Mouse (Mus musculus) embryonic facial prominence, embryonic 13.5 days (tissue): ENCODE measurements at regions not wholly inside any gene's neighbourhood (a gene's known extent, or its start where the extent isn't known, plus 50 kb on each side); places are given as distances from the start of the nearest gene placed in this dataset.
A peak's percentile ranks its signal among the peaks of the same experiment; 100 is the strongest.

Source experiments
- ATAC-seq: fragments of 200-750 bp; cut with Nextera tagmentation; 2 replicates; pipeline ENCODE4 v1.8.0; 2017; ENCODE audit warnings: low read depth; ENCODE audit not compliant: insufficient number of reproducible peaks, insufficient read depth, low FRiP score, low TSS enrichment
- H3K27ac ChIP-seq: fragments of 300-500 bp; sonication (generic); 2 replicates; pipeline ENCODE4 v1.5.1; 2015; ENCODE audit warnings: moderate library complexity, mild to moderate bottlenecking, inconsistent platforms
- H3K27me3 ChIP-seq: fragments of 300-500 bp; sonication (generic); 2 replicates; pipeline ENCODE4 v1.6.1; 2015; ENCODE audit warnings: mild to moderate bottlenecking, inconsistent platforms
- H3K36me3 ChIP-seq: fragments of 300-500 bp; sonication (generic); 2 replicates; pipeline ENCODE4 v1.6.1; 2015; ENCODE audit warnings: mild to moderate bottlenecking, inconsistent platforms
- H3K4me1 ChIP-seq: fragments of 300-500 bp; sonication (generic); 2 replicates; pipeline ENCODE4 v1.6.1; 2015; ENCODE audit warnings: inconsistent platforms
- H3K4me2 ChIP-seq: fragments of 300-500 bp; sonication (generic); 2 replicates; pipeline ENCODE4 v1.6.1; 2015; ENCODE audit warnings: moderate library complexity, mild to moderate bottlenecking, inconsistent platforms
- H3K4me3 ChIP-seq: fragments of 300-500 bp; sonication (generic); 2 replicates; pipeline ENCODE4 v1.5.1; 2015; ENCODE audit warnings: mild to moderate bottlenecking, inconsistent platforms
- H3K9ac ChIP-seq: fragments of 300-500 bp; sonication (generic); 2 replicates; pipeline ENCODE4 v1.6.1; 2015; ENCODE audit warnings: mild to moderate bottlenecking, inconsistent platforms
- H3K9me3 ChIP-seq: fragments of 300-500 bp; sonication (generic); 2 replicates; pipeline ENCODE4 v1.6.1; 2016; ENCODE audit warnings: inconsistent platforms
- WGBS: fragments of 180-500 bp; shearing (Covaris S2); methylation state at CpG from one replicate; pipeline ENCODE4 v1.1.7; 2015; ENCODE audit warnings: mixed read lengths; 5-methylcytosine and 5-hydroxymethylcytosine counted together

GRCm38 (mm10) chr2:81407372-81407771, 645.6 kb upstream of the Zfp804a start:
- Histone ChIP-seq H3K4me1 (0 out of 2 replicates have a peak, but pooled peaks cover 9% of the 10 kb centered on the region), H3K9me3 (no peaks in the 10 kb centered on the region), H3K36me3 (no peaks in the 10 kb centered on the region), H3K27ac (no peak overlapping the region), H3K9ac (no peak overlapping the region), H3K4me2 (no peak overlapping the region), H3K4me3 (no peak overlapping the region), H3K27me3 (no peaks in the 10 kb centered on the region)
- ATAC-seq, result 0 out of 2 replicates have a peak, but pooled peaks have one; percentile 43

GRCm38 (mm10) chr2:81411751-81412150, 641.3 kb upstream of the Zfp804a start:
- Histone ChIP-seq H3K4me1 (0 out of 2 replicates have a peak, but pooled peaks cover 9% of the 10 kb centered on the region), H3K4me3 (no peak overlapping the region), H3K27ac (no peak overlapping the region), H3K9me3 (no peaks in the 10 kb centered on the region), H3K9ac (no peak overlapping the region), H3K4me2 (no peak overlapping the region), H3K36me3 (no peaks in the 10 kb centered on the region), H3K27me3 (no peaks in the 10 kb centered on the region)
- 11% methylated on average over 3 of the region's 3 CpGs for WGBS
- ATAC-seq, result no peak

- Histone ChIP-seq H3K4me3 (no peak overlapping the region), H3K4me1 (no peaks in the 10 kb centered on the region), H3K9ac (no peak overlapping the region), H3K27me3 (no peaks in the 10 kb centered on the region), H3K36me3 (no peaks in the 10 kb centered on the region), H3K9me3 (no peaks in the 10 kb centered on the region), H3K4me2 (no peak overlapping the region), H3K27ac (no peak overlapping the region)
- 92% methylated on average over 4 of the region's 4 CpGs for WGBS
- no peak for ATAC-seq
Measured at GRCm38 (mm10) chr2:81431411-81431810, 621.6 kb upstream of the Zfp804a start.

DNA sequence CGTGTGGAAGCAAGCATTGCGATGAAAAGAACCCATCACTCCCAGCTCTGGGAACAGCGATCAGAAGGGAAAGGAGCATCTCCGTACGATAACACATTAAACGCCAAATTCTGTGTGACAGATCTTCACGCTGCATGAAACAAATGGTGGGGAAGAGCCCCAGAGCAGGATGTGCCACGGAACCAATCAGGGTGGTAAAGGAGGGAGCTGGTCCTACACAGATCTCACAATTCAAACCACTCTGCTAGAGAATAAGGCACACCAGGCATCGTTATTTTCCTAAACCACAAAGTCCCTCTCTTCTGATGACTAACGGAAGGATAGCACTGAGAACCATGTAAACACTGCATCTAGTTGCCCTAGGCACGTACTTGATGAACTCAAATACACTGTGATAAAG, 613.9 kb upstream of the Zfp804a start:
- H3K9me3 ChIP-seq, result no peaks in the 10 kb centered on the region
- no peaks in the 10 kb centered on the region for H3K27me3 ChIP-seq
- H3K36me3 ChIP-seq, result no peaks in the 10 kb centered on the region
- 77% methylated on average over 11 of the region's 11 CpGs for WGBS
- H3K4me1 ChIP-seq, result no peaks in the 10 kb centered on the region
- no peak for ATAC-seq
- H3K4me2 ChIP-seq, result no peak overlapping the region
- no peak overlapping the region for H3K9ac ChIP-seq
- no peak overlapping the region for H3K27ac ChIP-seq
- H3K4me3 ChIP-seq, result no peak overlapping the region

DNA sequence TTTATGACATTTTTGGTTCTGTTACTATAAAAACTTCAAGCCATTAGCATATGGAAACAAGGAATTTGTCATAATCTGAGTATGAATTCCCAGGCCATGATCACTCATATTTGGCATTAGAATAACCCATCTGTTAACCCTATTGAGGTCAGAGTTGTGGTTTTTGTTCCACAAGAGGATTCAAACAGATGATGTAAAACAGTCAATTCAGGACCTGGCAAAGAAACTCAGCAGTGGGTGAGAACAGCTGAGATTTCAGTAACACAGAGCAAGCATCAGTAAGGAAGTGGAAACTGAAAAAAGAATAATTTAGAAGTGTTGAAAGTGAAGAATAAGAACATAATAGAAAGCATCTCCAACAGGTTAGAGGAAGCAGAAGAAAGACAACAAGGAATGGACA, 612.1 kb upstream of the Zfp804a start:
- H3K4me3 ChIP-seq, result no peak overlapping the region
- H3K9me3 ChIP-seq, result no peaks in the 10 kb centered on the region
- no peak overlapping the region for H3K4me2 ChIP-seq
- no peaks in the 10 kb centered on the region for H3K36me3 ChIP-seq
- no peak overlapping the region for H3K9ac ChIP-seq
- H3K27me3 ChIP-seq, result no peaks in the 10 kb centered on the region
- ATAC-seq, result no peak
- H3K27ac ChIP-seq, result no peak overlapping the region
- H3K4me1 ChIP-seq, result no peaks in the 10 kb centered on the region

GRCm38 (mm10) chr2:81450514-81450913, 602.5 kb upstream of the Zfp804a start:
- Histone ChIP-seq H3K36me3 (no peaks in the 10 kb centered on the region), H3K27me3 (no peaks in the 10 kb centered on the region), H3K4me1 (no peaks in the 10 kb centered on the region), H3K27ac (no peak overlapping the region), H3K9ac (no peak overlapping the region), H3K4me3 (no peak overlapping the region), H3K4me2 (no peak overlapping the region), H3K9me3 (no peaks in the 10 kb centered on the region)
- 71% methylated on average over 1 of the region's 1 CpGs for WGBS
- ATAC-seq, result no peak

DNA sequence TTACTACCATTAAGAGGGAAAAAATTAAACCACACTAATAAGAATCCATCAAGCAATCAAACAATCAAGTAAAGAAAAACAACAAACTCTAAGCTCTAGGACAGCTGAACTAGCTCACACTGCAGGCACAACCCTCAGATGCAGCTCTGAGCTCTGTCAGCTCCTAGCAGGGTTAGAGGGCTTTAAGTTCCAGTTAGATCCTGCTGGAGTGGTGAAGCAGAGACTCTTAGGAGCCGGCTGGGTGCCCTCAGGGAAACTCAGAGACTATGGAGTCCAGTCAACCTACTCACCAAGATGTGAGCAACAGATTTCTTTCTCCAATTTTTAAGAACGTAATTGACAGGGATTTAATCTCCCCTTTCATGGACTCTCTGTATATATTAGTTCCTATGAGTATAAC, 564.2 kb upstream of the Zfp804a start:
- H3K4me3 ChIP-seq, result no peak overlapping the region
- 34% methylated on average over 2 of the region's 2 CpGs for WGBS
- no peak overlapping the region for H3K9ac ChIP-seq
- H3K27me3 ChIP-seq, result no peaks in the 10 kb centered on the region
- H3K4me2 ChIP-seq, result no peak overlapping the region
- no peaks in the 10 kb centered on the region for H3K9me3 ChIP-seq
- H3K27ac ChIP-seq, result no peak overlapping the region
- H3K36me3 ChIP-seq, result no peaks in the 10 kb centered on the region
- H3K4me1 ChIP-seq, result no peaks in the 10 kb centered on the region
- no peak for ATAC-seq

- 92% methylated on average over 1 of the region's 1 CpGs for WGBS
Measured at GRCm38 (mm10) chr2:81506985-81507384, 546.0 kb upstream of the Zfp804a start.

DNA sequence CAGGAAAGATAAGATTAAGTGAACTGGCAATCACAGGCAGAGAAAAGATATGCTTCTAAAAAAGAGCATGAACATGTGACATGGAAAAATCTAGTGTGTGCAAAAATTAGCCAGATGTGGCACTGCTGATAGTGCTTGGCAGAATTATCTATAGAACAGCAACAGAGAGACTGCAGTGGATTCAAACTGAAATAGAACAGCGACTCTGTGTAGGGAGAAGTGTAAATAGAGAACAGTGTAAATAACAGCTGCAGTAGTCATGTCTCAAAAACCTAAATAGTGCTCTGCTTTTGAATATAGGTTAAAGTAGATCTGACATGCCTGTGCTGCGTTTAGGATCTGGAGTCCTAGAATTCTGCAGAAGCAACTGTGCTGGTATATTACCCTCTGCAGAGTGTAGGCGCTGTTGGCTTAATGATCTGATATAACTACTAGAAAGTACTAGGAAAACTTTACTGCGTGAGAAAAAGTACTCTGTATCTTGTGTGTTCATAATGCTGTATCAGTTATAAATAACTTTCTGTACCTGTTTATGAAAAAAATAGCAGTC, 539.9 kb upstream of the Zfp804a start:
- 89% methylated on average over 4 of the region's 4 CpGs for WGBS
- Histone ChIP-seq H3K27ac (no peak overlapping the region), H3K9me3 (no peaks in the 10 kb centered on the region), H3K9ac (no peak overlapping the region), H3K4me1 (no peaks in the 10 kb centered on the region), H3K4me3 (no peak overlapping the region), H3K4me2 (no peak overlapping the region), H3K36me3 (no peaks in the 10 kb centered on the region), H3K27me3 (no peaks in the 10 kb centered on the region)
- ATAC-seq, result no peak

More at GRCm38 (mm10) chr2:81506985-81507384, 546.0 kb upstream of the Zfp804a start:
- no peak overlapping the region for H3K4me3 ChIP-seq
- no peak overlapping the region for H3K9ac ChIP-seq
- no peak overlapping the region for H3K27ac ChIP-seq
- no peaks in the 10 kb centered on the region for H3K27me3 ChIP-seq
- H3K36me3 ChIP-seq, result no peaks in the 10 kb centered on the region
- H3K4me1 ChIP-seq, result no peaks in the 10 kb centered on the region
- no peak overlapping the region for H3K4me2 ChIP-seq
- H3K9me3 ChIP-seq, result no peaks in the 10 kb centered on the region
- ATAC-seq, result no peak

- Histone ChIP-seq H3K9me3 (no peaks in the 10 kb centered on the region), H3K4me1 (no peaks in the 10 kb centered on the region), H3K27ac (no peak overlapping the region), H3K9ac (no peak overlapping the region), H3K36me3 (no peaks in the 10 kb centered on the region), H3K27me3 (no peaks in the 10 kb centered on the region), H3K4me2 (no peak overlapping the region), H3K4me3 (no peak overlapping the region)
- 77% methylated on average over 2 of the region's 2 CpGs for WGBS
- ATAC-seq, result no peak
Measured at GRCm38 (mm10) chr2:81538111-81538510, 514.9 kb upstream of the Zfp804a start.

- H3K4me1 ChIP-seq, result no peaks in the 10 kb centered on the region
- ATAC-seq, result no peak
- H3K9me3 ChIP-seq, result no peaks in the 10 kb centered on the region
- no peaks in the 10 kb centered on the region for H3K27me3 ChIP-seq
- H3K9ac ChIP-seq, result no peak overlapping the region
- WGBS, result 82% methylated on average over 2 of the region's 2 CpGs
- H3K4me3 ChIP-seq, result no peak overlapping the region
- no peaks in the 10 kb centered on the region for H3K36me3 ChIP-seq
- H3K4me2 ChIP-seq, result no peak overlapping the region
- H3K27ac ChIP-seq, result no peak overlapping the region
Measured at GRCm38 (mm10) chr2:81549158-81549557, 503.9 kb upstream of the Zfp804a start.

- WGBS, result 66% methylated on average over 3 of the region's 3 CpGs
Measured at GRCm38 (mm10) chr2:81582111-81582510, 470.9 kb upstream of the Zfp804a start.

More at GRCm38 (mm10) chr2:81582111-81582510, 470.9 kb upstream of the Zfp804a start:
- Histone ChIP-seq H3K4me1 (no peaks in the 10 kb centered on the region), H3K4me3 (no peak overlapping the region), H3K27me3 (no peaks in the 10 kb centered on the region), H3K36me3 (no peaks in the 10 kb centered on the region), H3K27ac (no peak overlapping the region), H3K4me2 (no peak overlapping the region), H3K9ac (no peak overlapping the region), H3K9me3 (no peaks in the 10 kb centered on the region)
- ATAC-seq, result no peak
